Mouse (Mus musculus): ENCODE results near the gene Amotl1. TPM values are rescaled to one million over a fixed set of nuclear protein-coding genes. Genes with fewer than 3 reads are reported as not detected.

Gene Amotl1
- polyA plus RNA-seq, 1 experiment from 2014 or later = 32.1 TPM

DNA sequence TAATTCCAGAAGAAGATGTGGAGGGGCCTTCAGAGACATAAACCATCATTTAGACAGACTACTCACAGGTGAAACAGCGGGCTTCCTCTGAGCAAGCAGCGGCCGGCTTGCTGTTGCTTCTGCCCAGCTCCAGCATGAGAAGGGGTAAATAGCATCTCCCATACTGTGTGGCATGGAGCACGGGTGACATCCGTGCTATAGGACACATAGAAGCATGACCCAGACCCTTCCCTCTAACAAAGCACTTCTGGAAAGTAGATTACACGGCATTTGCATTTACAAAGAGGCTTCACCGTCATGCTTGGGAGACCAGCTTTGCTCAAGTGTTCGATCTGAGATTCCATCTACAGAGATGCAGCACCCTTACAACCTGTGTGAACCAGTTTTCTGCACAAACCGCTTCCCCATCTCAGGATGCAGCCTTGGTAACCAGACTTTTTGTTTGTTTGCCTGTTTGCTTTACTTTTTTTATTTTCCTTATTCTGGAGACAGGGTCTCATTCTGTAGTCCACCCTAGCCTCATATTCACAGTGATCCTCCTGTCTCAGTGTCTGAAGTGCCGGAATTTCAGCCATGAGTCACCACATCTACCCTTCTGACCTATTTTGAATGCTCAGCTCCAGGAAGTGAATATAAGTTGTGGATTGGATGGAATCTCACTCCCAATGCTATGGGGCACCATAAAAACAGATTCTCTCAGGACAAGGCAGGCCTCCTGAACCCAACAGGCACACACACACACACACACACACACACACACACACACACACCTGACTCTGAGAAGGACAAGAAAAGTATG is 12.3 kb downstream of the Amotl1 start:
- H3K27ac ChIP-seq = 0 out of 2 replicates have a peak overlapping the region, but pooled peaks have one; percentile 28
- no peak for DNase-seq (ENCODE audit: low spot score)
- H3K4me3 ChIP-seq = no peak overlapping the region
- no peaks in the 10 kb centered on the region for H3K36me3 ChIP-seq
- no peaks in the 10 kb centered on the region for H3K9me3 ChIP-seq (replicated peaks)
- WGBS = 79% methylated on average over 10 of the region's 10 CpGs
- peaks cover 18% of the 10 kb centered on the region for H3K4me1 ChIP-seq
- peaks cover 21% of the 10 kb centered on the region for H3K27me3 ChIP-seq (ENCODE audit: low read depth, poor library complexity, severe bottlenecking)

DNA sequence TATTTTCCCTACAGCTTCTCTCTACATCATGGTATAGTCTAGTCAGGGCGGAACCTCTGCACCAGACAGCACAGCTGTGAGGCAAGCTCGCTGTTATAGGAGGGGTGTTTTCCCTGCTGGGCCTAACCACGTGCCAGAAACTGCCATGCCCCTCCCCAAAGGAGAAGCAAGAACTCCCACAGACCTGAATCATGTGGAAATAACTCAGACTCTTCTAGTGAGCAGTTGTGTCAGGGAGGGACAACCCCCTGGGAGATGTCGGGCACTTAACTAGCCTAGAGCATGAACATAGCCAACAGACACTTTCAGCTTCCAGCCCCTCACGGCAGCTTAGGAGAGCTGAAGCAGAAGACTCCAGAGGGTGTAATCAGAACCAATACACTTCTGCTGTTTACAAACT is 13.1 kb downstream of the Amotl1 start:
- Histone ChIP-seq H3K27ac (no peak overlapping the region), H3K9me3 (replicated peaks) (no peaks in the 10 kb centered on the region), H3K4me1 (peaks cover 18% of the 10 kb centered on the region), H3K4me3 (no peak overlapping the region), H3K36me3 (no peaks in the 10 kb centered on the region), H3K27me3 (ENCODE audit: low read depth, poor library complexity, severe bottlenecking) (peaks cover 21% of the 10 kb centered on the region)
- 44% methylated on average over 5 of the region's 5 CpGs for WGBS
- DNase-seq (ENCODE audit: low spot score) = no peak

DNA sequence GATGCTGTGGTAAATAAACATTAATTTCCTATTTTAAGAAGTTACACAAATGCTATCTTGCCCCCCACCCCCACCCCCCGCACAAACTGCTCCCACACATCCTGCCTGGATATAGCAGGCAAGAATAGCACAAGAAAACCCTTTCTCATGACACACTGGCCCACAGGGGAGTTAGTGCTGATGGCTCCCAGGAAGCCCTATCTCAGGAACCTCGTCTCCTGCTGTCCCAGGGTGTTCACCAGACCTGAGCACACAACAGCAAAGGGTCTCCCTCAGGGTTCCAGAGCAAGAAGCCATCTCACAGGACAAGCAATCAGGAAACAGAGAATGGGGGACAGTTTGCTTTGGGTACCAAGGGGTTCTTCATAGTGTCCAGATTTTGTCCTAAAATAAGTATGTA is 17.3 kb downstream of the Amotl1 start:
- Histone ChIP-seq H3K27ac (no peak overlapping the region), H3K4me1 (peaks cover 31% of the 10 kb centered on the region), H3K27me3 (ENCODE audit: low read depth, poor library complexity, severe bottlenecking) (no peaks in the 10 kb centered on the region; the same call in 1 of the 2 replicates), H3K36me3 (no peaks in the 10 kb centered on the region), H3K9me3 (replicated peaks) (no peaks in the 10 kb centered on the region), H3K4me3 (no peak overlapping the region)
- 83% methylated on average over 2 of the region's 2 CpGs for WGBS
- no peak for DNase-seq (ENCODE audit: low spot score)

DNA sequence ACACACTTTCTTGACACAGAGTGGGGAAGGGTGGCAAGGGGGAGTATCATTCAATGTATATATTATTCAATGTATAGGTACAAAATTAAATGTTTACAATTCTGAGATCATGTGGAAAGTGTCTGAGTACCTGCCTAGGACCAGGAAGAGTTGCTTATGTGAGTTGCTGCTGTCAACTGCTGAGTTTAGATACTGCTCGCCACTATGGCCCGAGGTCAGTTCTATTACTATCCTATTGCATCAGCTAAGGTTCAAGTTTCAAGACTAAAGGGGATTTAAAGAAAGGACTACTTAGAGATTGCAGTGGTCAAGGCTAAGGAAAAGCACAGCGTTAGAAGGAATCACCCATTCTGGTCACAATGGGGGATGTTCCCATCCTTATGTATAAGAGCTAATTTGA is 18.9 kb downstream of the Amotl1 start:
- no peaks in the 10 kb centered on the region for H3K36me3 ChIP-seq
- H3K27ac ChIP-seq = no peak overlapping the region
- 87% methylated on average over 3 of the region's 3 CpGs for WGBS
- peaks cover 17% of the 10 kb centered on the region for H3K4me1 ChIP-seq
- no peaks in the 10 kb centered on the region for H3K9me3 ChIP-seq (replicated peaks)
- DNase-seq (ENCODE audit: low spot score) = no peak
- H3K4me3 ChIP-seq = no peak overlapping the region
- no peaks in the 10 kb centered on the region for H3K27me3 ChIP-seq (ENCODE audit: low read depth, poor library complexity, severe bottlenecking)

DNA sequence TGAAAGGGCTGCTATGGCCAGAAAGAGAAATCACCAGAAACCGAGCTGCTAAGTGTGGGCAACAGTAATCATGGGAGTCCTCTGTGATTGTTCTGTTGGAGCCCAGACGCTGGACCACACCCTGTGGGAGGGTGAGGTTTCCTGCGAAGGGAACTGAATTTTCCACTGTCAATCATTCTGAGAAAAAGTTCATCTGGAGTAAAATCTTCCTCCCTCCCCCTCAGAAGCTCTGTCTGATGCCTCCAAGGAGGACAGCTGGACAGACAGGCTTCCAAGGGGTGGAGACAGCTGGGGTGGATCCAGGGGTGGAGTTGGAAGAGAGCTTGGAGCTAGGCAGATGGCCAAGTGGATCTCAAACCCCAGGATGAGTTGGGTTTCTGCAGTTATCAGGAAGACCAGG is 19.8 kb downstream of the Amotl1 start:
- Histone ChIP-seq H3K27me3 (ENCODE audit: low read depth, poor library complexity, severe bottlenecking) (no peaks in the 10 kb centered on the region), H3K36me3 (no peaks in the 10 kb centered on the region), H3K4me3 (no peak overlapping the region), H3K27ac (no peak overlapping the region), H3K4me1 (peaks cover 17% of the 10 kb centered on the region), H3K9me3 (replicated peaks) (no peaks in the 10 kb centered on the region)
- DNase-seq (ENCODE audit: low spot score) = no peak
- WGBS = 47% methylated on average over 3 of the region's 3 CpGs

DNA sequence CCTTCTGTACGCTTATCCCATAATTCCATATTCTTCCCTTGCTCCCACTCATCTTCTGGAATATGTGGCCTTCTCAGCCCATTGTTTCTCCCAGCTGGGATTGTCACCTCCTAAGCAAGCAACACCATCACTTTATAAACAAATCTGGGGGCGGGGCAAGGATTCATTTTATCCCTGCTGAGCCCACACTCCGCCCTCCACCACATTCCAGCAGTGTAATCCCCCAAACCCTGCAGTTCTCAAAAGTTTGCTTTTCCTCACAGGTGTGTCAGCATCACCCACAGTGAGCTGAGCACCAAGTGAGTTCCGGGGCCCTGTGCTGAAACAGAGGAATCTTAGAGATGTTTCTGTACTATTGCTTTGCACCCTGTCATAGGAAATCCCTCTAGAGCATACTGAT is 20.9 kb downstream of the Amotl1 start:
- H3K27ac ChIP-seq = no peak overlapping the region
- no peak for DNase-seq (ENCODE audit: low spot score)
- no peaks in the 10 kb centered on the region for H3K36me3 ChIP-seq
- H3K27me3 ChIP-seq (ENCODE audit: low read depth, poor library complexity, severe bottlenecking) = no peaks in the 10 kb centered on the region
- 68% methylated on average over 4 of the region's 4 CpGs for WGBS
- H3K9me3 ChIP-seq (replicated peaks) = no peaks in the 10 kb centered on the region
- peaks cover 17% of the 10 kb centered on the region for H3K4me1 ChIP-seq
- H3K4me3 ChIP-seq = no peak overlapping the region

DNA sequence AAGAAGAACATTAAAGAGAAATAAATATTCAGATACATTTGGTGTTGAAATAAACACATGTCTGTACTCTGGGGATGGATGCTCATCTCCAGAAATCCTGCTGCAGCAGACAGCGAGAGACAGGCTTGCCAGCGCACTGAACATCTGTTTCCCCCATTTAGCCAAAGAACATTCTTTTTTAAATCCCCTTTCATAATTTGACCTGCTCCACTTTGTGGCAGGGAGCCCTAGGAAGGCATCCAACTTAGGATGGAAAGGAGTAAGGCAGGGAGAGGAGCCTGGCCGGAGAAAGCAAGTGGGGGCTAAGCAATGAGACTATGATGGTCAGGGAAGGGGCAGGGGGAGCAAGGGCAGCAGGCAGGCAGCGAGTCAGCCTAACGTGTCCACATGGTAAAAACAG is 21.6 kb downstream of the Amotl1 start:
- H3K4me3 ChIP-seq = no peak overlapping the region
- H3K27me3 ChIP-seq (ENCODE audit: low read depth, poor library complexity, severe bottlenecking) = no peaks in the 10 kb centered on the region
- WGBS = 63% methylated on average over 5 of the region's 5 CpGs
- no peaks in the 10 kb centered on the region for H3K9me3 ChIP-seq (replicated peaks)
- no peaks in the 10 kb centered on the region for H3K36me3 ChIP-seq
- DNase-seq (ENCODE audit: low spot score) = no peak
- H3K4me1 ChIP-seq = peaks cover 17% of the 10 kb centered on the region
- H3K27ac ChIP-seq = no peak overlapping the region

DNA sequence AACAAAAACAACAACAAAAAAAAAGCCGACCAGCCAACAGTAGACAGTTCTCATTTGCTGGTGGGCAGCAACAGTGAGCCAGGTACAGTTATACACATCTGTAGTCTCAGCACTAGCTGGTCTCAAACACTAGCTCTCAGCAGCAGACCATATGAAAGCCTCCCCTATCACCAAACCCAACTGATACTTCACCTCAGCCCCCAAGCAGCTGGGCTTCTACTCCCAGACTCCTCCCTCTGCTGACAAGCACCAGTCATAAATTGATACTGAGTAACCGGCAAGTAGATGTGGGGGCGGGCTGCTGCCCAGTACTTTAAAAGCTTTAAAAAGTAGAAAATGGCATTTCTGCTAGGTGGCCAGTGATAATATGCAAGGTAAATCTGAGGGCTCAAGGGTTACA is 22.0 kb downstream of the Amotl1 start:
- WGBS = 54% methylated on average over 3 of the region's 3 CpGs
- DNase-seq (ENCODE audit: low spot score) = no peak
- H3K36me3 ChIP-seq = no peaks in the 10 kb centered on the region
- no peaks in the 10 kb centered on the region for H3K27me3 ChIP-seq (ENCODE audit: low read depth, poor library complexity, severe bottlenecking)
- no peak overlapping the region for H3K4me3 ChIP-seq
- H3K27ac ChIP-seq = no peak overlapping the region
- no peaks in the 10 kb centered on the region for H3K9me3 ChIP-seq (replicated peaks)
- H3K4me1 ChIP-seq = peaks cover 17% of the 10 kb centered on the region

DNA sequence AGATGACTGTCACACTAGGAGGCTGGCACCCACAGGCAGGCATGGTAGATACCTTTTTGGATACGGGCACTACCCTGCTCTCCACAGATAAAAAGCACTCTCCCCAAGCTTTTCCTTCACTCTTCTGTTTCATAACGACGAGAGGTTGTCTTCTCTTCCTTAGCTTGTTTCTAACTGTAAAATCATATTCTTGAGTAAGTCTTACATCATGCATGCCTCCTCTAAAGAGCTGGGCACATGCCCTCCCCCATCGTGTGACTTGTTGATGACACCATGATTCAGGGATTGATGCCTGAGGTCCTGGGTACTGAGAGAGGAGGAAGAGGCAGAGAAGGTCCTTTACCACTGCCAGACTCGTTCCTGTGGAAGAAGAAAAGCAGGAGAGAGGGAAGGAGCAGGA is 24.7 kb downstream of the Amotl1 start:
- Histone ChIP-seq H3K4me3 (no peak overlapping the region), H3K27ac (no peak overlapping the region), H3K4me1 (peaks cover 28% of the 10 kb centered on the region), H3K9me3 (replicated peaks) (no peaks in the 10 kb centered on the region), H3K36me3 (no peaks in the 10 kb centered on the region), H3K27me3 (ENCODE audit: low read depth, poor library complexity, severe bottlenecking) (no peaks in the 10 kb centered on the region)
- WGBS = 84% methylated on average over 5 of the region's 5 CpGs
- DNase-seq (ENCODE audit: low spot score) = no peak

DNA sequence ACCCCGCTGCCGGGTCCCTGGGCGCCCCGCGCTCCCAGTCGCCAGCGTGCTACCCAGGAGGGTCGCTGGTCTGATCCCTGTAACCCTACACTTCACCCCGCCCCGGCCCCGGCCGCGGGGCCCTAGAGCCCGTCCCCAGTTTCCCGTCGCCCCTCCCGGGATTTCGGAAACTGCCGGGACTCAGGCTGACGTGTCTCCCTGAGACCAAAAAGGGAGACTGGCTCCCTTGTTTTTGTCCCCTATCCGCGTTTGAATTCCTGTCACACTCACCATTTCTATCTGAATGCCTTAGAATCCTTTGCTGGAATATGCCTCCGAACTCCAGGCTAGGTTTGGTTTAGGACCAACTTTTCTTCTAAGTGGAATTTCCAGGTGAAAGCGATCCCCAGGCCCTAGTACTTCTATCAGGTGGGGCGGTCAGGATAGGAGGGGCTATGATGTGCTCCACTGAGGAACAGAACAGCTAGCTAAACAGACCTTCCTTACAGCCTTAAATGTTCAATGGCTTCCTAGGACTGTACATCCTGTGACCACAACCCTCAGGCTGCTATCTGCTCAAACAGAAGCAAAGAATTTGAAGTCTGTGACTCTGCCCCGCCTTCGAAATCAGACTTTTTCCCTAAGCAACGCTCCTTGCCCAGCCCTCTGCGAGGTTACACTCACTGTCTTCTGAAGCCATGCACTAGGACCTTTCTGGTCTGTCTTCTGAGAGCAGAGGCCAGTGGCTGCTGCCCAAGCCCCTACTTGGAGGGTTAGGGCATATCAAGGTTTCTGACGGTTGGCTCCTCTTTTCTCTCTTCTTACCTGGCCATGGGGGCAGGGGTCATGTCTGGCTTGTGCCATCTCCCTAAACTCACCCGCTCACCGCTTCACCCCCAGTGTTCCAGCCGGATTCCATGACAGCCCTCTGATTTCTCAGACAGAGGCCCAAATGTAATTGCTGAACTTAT is 29.6 kb downstream of the Amotl1 start:
- no peaks in the 10 kb centered on the region for H3K27me3 ChIP-seq (ENCODE audit: low read depth, poor library complexity, severe bottlenecking)
- peaks cover 4% of the 10 kb centered on the region; the same call in 1 of the 2 replicates for H3K36me3 ChIP-seq
- H3K4me1 ChIP-seq = peaks cover 41% of the 10 kb centered on the region
- peak overlapping the region; percentile 98 for H3K27ac ChIP-seq
- 10% methylated on average over 33 of the region's 33 CpGs for WGBS
- peak overlapping the region; percentile 99 for H3K4me3 ChIP-seq
- peak; percentile 90 for DNase-seq (ENCODE audit: low spot score)
- no peaks in the 10 kb centered on the region for H3K9me3 ChIP-seq (replicated peaks)

DNA sequence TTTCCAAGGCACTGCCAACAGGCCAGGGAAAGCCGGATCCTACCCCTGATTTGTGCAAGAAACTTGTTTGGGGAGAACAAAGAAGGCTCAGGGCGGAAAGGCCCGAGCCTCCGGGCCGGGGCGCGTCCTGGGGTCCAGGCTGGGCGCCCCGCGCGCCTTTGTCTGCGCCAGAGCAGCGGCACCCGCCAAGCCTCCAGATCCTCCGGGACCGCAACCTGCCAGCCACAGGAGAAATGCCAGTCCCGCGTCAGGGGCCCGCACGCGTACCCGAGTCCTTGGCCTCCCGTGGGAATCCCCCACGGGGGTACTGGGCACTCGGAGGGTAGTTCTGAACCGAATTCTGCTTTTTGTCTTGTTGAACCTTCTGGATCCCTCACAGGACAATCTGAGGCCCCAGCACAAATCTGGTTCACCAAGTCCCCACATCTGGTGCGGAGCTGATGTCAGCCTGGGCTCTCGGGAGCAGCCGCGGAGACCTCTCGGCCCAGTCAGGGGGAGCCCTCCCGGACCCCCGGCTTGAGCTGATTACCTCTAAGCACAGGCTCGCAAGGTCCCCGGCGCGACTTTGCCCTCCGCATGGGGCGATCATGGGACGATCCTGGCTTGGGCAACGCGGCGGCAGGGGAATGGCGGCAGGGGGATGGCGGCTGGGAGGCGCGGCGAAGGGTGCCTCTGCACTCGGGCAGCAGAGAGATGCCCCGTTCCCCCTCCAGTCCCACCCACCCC is 30.5 kb downstream of the Amotl1 start:
- peaks cover 42% of the 10 kb centered on the region for H3K4me1 ChIP-seq
- peak; percentile 84 for DNase-seq (ENCODE audit: low spot score)
- H3K36me3 ChIP-seq = peaks cover 4% of the 10 kb centered on the region; the same call in 1 of the 2 replicates
- WGBS = under 1% methylated on average over 49 of the region's 50 CpGs
- peak overlapping the region; percentile 99 for H3K4me3 ChIP-seq
- H3K9me3 ChIP-seq (replicated peaks) = no peaks in the 10 kb centered on the region
- H3K27ac ChIP-seq = peak overlapping the region; percentile 98
- H3K27me3 ChIP-seq (ENCODE audit: low read depth, poor library complexity, severe bottlenecking) = no peaks in the 10 kb centered on the region

DNA sequence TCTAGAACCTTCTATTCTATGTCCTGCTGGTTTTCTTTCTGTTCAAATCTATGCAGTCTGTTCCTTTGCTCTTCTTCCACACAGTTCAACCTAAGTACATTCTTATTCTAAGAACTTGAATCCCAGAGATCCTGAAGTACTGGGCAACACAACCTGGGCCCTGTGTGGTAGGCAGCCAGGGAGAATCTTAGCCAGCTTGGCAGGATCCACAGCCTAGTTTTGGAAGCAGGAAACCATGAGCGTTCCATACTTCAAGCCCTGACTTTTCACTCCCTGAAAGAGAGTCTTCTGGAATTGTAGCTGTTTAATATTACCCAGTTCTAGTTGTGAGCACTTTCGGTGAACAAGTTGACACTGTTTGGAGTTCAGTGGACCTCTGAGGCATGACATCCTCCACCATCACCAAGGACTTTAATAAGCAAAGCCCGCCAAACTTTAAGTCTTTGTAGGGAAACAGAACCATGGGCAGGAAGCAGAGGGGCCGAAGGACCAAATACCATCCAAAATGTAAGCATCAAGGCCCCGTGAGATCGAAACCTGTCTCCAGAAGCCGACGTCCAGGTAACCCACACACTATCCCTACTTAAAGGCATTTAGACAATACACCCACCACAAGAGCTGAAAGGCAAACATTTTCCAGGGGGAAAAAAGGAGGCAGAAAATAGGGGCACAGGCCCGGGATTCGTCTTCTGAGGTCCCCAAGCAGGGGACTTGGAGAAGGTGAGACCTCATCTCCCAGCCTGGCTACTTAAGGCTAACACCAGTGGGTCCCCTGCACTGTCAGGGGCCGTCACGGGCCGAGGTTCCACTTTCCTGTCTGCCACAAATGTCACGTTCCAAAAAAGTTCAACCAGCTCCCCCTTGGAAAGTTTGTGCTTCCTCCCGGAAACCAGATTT is 31.3 kb downstream of the Amotl1 start:
- peaks cover 4% of the 10 kb centered on the region; the same call in 1 of the 2 replicates for H3K36me3 ChIP-seq
- H3K9me3 ChIP-seq (replicated peaks) = no peaks in the 10 kb centered on the region
- no peak for DNase-seq (ENCODE audit: low spot score)
- H3K4me1 ChIP-seq = peaks cover 50% of the 10 kb centered on the region
- peak overlapping the region; percentile 99 for H3K4me3 ChIP-seq
- WGBS = 13% methylated on average over 15 of the region's 15 CpGs
- peak overlapping the region; percentile 98 for H3K27ac ChIP-seq
- no peaks in the 10 kb centered on the region for H3K27me3 ChIP-seq (ENCODE audit: low read depth, poor library complexity, severe bottlenecking)
